Mouse (Mus musculus) limb, embryonic 11.5 days (tissue): ENCODE measurements around the gene Pmvk. TPM values are rescaled to one million over a fixed set of nuclear protein-coding genes. Genes with fewer than 3 reads are reported as not detected.

Experiments used
- ATAC-seq: fragments of 200-750 bp; cut with Nextera tagmentation; 2 replicates; pipeline ENCODE4 v1.8.0; 2017; ENCODE audit warnings: low read depth; ENCODE audit not compliant: insufficient number of reproducible peaks, low FRiP score, low TSS enrichment
- DNase-seq: peaks from one replicate; pipeline ENCODE4 v3.0.0-alpha.2; 2015; ENCODE audit warnings: low spot score
- H3K27ac ChIP-seq: fragments of 300-500 bp; sonication (generic); replicated peaks from 2 replicates; pipeline ENCODE4 v1.5.1; 2014; ENCODE audit warnings: low read depth, mild to moderate bottlenecking, low read length
- H3K27me3 ChIP-seq: fragments of 300-500 bp; sonication (generic); 2 replicates; pipeline ENCODE4 v1.6.1; 2014; ENCODE audit warnings: mild to moderate bottlenecking, low read length, mixed read lengths; ENCODE audit not compliant: control insufficient read depth, insufficient read depth
- H3K36me3 ChIP-seq: fragments of 300-500 bp; sonication (generic); 2 replicates; pipeline ENCODE4 v1.6.1; 2014; ENCODE audit warnings: mild to moderate bottlenecking, low read length, moderate library complexity, mixed read lengths; ENCODE audit not compliant: control insufficient read depth, insufficient read depth
- H3K4me1 ChIP-seq: fragments of 300-500 bp; sonication (generic); 2 replicates; pipeline ENCODE4 v1.6.1; 2014; ENCODE audit warnings: low read length, mixed read lengths; ENCODE audit not compliant: control insufficient read depth, insufficient read depth
- H3K4me2 ChIP-seq: fragments of 300-500 bp; sonication (generic); 2 replicates; pipeline ENCODE4 v1.6.1; 2014; ENCODE audit warnings: low read depth, mild to moderate bottlenecking, moderate library complexity; ENCODE audit not compliant: severe bottlenecking
- H3K4me3 ChIP-seq: fragments of 300-500 bp; sonication (generic); 2 replicates; pipeline ENCODE4 v1.5.1; 2014; ENCODE audit warnings: low read depth, low read length
- H3K9ac ChIP-seq: fragments of 300-500 bp; sonication (generic); 2 replicates; pipeline ENCODE4 v1.6.1; 2014; ENCODE audit warnings: mild to moderate bottlenecking, low read length
- H3K9me3 ChIP-seq: fragments of 300-500 bp; sonication (generic); 2 replicates; pipeline ENCODE4 v1.6.1; 2016; ENCODE audit warnings: low read length; ENCODE audit not compliant: control insufficient read depth
- WGBS: fragments of 180-500 bp; shearing (Covaris S2); extraction: QIAGEN DNeasy Blood & Tissue Kit; methylation state at CpG from one replicate; pipeline ENCODE4 v1.1.7; 2014; 5-methylcytosine and 5-hydroxymethylcytosine counted together
- polyA plus RNA-seq: library from polyadenylated mRNA; unstranded; fragments of >200 nt; fragmentation: Nextera tagmentation; extraction: Ambion mirVana; gene quantifications from 2 replicates; pipeline ENCODE4 v1.2.1, GENCODE M21; 2014

Pmvk gene
- polyA plus RNA-seq, 1 experiment from 2014 or later: 58.6 TPM

DNA sequence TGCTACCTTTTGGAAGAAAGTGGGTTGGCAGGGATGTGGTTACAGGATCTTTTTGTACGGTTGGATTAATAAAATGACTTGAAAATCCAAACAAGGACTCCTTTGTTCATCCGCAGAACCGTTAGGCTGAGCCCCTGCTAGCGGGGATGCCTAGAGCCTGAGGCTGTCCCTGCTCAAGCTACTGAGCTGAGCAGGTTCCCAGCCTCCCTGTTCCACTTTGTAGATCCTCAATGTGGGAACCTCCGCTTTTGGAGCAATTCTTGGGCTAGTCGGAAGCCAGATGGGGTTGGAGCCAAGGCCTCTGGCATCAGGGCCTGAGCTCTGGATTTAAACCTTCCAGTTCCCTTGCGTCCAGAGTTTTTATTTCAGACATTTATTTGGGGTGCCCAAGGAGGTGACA is 19.3 kb upstream of the Pmvk start:
- no peak overlapping the region for H3K4me2 ChIP-seq
- no peaks in the 10 kb centered on the region for H3K27me3 ChIP-seq
- H3K4me3 ChIP-seq: no peak overlapping the region
- H3K9me3 ChIP-seq: no peaks in the 10 kb centered on the region
- DNase-seq: no peak
- 77% methylated on average over 7 of the region's 7 CpGs for WGBS
- no peak for ATAC-seq
- H3K36me3 ChIP-seq: peaks cover 8% of the 10 kb centered on the region; the same call in 1 of the 2 replicates
- H3K4me1 ChIP-seq: peaks cover 15% of the 10 kb centered on the region
- H3K9ac ChIP-seq: no peak overlapping the region
- no peak overlapping the region; the same call in 1 of the 2 replicates for H3K27ac ChIP-seq

DNA sequence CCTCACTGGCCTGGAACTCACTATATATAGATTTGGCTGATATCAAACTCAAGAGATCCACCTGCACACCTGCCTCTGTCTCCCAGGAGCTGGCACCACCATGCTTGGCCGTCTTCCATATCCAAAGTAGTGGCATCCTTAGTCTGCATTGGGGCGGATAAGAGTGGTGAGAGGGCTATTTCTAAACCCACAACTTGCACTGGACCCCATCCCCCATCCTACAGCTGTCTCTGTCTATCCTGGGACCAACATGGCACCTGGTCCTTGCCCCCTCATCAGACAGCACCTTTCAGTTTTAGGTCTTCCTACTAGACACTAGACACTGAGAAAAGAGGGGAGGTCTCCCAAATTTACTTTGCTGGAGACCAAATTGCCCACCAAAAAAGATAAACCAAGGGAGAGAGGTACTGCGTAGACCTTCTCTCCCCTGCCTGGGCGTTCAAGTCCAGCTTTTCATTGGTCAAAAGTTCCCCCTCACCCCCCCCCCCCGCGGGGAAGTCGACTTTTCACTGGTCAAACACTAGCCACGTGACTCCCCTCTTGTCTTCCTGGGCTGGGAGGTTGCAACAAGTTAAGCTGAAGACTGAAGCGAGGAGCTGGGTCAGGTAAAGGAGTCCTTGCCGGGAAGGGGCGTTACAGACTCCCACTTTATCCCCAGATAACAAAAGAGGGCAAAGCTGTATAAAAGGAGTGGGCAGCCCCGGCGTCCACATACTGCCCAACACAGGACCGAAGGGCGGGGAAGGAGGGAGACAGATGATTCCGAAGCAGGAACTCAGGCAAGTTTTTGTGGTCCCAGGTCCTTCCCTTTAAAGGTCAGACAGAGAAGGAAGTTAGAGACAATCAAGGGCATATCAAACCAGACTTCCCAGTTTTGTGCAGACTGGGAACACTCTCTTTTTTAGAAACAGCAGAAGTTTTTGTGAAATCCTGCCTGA is 17.9 kb upstream of the Pmvk start, which contains the start of gene Pbxip1:
Pbxip1 (plus strand) TSS at position 531 of the 938 bp plus-strand sequence.
- Histone ChIP-seq H3K4me3 (peak within 1 kb of the TSS; percentile 44), H3K4me1 (peaks cover 9% of the 10 kb centered on the region), H3K9ac (peak within 1 kb of the TSS; percentile 55; the same call in 1 of the 2 replicates), H3K9me3 (no peaks in the 10 kb centered on the region), H3K27ac (0 out of 2 replicates have a peak within 1 kb of the TSS, but pooled peaks have one; percentile 0), H3K4me2 (peak within 1 kb of the TSS; percentile 53), H3K36me3 (peaks cover 8% of the 10 kb centered on the region; the same call in 1 of the 2 replicates), H3K27me3 (no peaks in the 10 kb centered on the region)
- peak; percentile 82 for ATAC-seq
- peak; percentile 77 for DNase-seq
- WGBS: 6% methylated on average over 16 of the region's 16 CpGs

DNA sequence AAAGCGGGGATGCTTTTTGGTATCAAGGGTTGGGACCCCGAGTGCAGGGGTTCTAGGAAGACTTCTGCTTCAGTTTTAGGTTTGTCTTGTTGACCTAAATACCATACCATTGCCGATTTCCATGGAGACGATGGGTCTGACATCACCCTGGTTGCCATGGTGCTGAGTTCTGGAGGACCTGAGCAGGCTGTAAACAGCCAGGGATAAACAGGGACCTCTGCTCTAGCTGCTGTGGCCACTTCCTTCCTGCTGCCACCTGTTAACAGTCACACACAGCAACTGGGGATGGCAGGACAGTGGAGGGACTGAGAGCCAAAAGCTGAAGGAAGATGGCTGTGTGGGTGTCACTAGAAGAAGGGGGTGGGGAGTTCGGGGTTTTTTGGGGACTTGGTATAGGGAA is 17.1 kb upstream of the Pmvk start:
- Histone ChIP-seq H3K4me3 (peak overlapping the region; percentile 44), H3K9ac (peak overlapping the region; percentile 28; the same call in 1 of the 2 replicates), H3K4me1 (peaks cover 8% of the 10 kb centered on the region), H3K27me3 (no peaks in the 10 kb centered on the region), H3K9me3 (no peaks in the 10 kb centered on the region), H3K4me2 (peak overlapping the region; percentile 53), H3K27ac (0 out of 2 replicates have a peak overlapping the region, but pooled peaks have one; percentile 0), H3K36me3 (peaks cover 8% of the 10 kb centered on the region; the same call in 1 of the 2 replicates)
- WGBS: 34% methylated on average over 5 of the region's 5 CpGs
- peak; percentile 46 for DNase-seq
- ATAC-seq: no peak

DNA sequence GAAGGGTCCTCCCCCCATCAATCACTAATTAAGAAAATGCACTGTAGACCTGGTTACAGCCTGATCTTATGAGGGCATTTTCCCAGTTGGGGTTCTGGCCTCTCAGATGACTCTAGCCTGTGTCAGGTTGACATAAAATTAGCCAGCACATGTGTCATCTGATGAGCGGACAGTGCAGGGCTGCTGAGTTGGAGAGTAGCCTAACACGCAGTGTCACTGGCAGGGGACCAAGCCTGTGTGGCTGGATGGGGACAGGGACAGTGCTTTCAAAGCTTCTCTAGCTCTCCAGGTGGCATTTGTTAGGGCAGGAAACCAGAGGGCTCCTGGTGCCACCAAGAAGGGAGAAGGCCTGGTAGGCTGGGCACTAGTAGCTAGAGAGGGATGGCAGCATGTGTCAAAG is 13.7 kb upstream of the Pmvk start:
- Histone ChIP-seq H3K36me3 (peaks cover 7% of the 10 kb centered on the region; the same call in 1 of the 2 replicates), H3K27me3 (no peaks in the 10 kb centered on the region), H3K4me2 (no peak overlapping the region), H3K27ac (no peak overlapping the region), H3K9me3 (no peaks in the 10 kb centered on the region), H3K4me1 (peaks cover 8% of the 10 kb centered on the region), H3K9ac (no peak overlapping the region), H3K4me3 (no peak overlapping the region)
- no peak for ATAC-seq
- 96% methylated on average over 2 of the region's 2 CpGs for WGBS
- DNase-seq: no peak

DNA sequence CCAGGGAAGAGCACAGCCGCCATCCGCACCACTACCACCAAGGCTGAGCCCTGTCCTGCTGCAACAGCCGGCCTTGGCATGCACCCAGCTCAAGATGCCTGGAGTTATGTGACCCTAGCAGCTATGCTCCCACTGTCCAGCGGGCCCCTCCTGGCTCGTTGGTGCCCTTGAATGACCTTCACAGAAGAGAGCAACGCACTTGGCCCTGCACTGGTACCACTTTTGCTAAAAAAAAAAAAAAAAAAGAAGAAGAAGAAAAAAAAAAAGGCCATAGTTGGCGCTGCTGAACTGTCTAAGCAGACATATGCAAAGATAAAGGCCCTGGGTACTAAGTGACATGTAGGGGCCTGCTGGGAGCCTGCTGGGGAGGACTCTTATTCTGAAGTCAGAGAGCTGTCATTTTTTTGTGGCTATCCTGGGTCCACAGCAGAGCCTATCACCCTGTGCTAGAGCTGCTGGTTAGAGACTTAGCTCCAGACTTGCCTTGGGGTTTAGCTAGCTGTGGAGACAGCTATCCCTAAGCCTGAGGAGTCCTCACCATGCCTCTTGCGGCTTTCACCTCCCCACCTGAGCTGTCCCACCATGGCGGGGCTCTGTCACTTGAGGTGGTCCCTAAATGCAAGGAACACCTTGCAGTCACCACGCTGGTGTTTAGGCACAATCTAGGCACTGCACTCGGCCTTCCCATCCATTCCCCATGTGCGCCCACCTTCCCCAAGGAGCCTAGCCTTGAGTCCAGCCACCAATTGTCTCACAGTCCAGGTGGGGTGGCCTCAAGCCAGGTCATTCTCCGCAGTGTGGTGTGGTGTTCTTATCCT is 5.4 kb upstream of the Pmvk start:
- Histone ChIP-seq H3K4me1 (no peaks in the 10 kb centered on the region), H3K9me3 (no peaks in the 10 kb centered on the region), H3K36me3 (0 out of 2 replicates have a peak, but pooled peaks cover 3% of the 10 kb centered on the region), H3K27ac (no peak overlapping the region), H3K4me3 (no peak overlapping the region), H3K27me3 (no peaks in the 10 kb centered on the region), H3K9ac (no peak overlapping the region), H3K4me2 (no peak overlapping the region)
- 74% methylated on average over 13 of the region's 13 CpGs for WGBS
- ATAC-seq (no peak), DNase-seq (no peak)

DNA sequence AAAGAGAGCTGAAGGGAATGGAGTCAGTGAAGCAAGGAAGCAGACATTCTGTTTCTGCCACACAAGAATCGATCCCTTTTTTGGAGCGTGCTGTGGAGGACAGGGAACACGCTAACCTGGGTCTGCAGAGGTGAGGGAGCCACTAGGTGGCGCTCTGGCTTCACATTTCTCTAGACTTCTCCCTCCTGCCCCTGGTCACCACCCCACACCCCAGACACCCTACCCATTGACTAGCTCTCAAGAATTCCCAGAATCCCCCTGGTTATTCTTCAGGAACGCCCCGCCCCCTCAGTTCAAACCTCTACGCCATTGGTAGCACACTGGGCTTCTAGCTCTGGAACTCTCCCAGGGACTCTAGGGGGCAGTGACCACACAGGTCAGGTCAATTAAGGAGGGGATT is 4.8 kb upstream of the Pmvk start:
- Histone ChIP-seq H3K9ac (no peak overlapping the region), H3K4me1 (no peaks in the 10 kb centered on the region), H3K27ac (no peak overlapping the region), H3K36me3 (0 out of 2 replicates have a peak, but pooled peaks cover 3% of the 10 kb centered on the region), H3K4me2 (no peak overlapping the region), H3K4me3 (no peak overlapping the region), H3K9me3 (no peaks in the 10 kb centered on the region), H3K27me3 (no peaks in the 10 kb centered on the region)
- DNase-seq: peak; percentile 77
- WGBS: 58% methylated on average over 7 of the region's 7 CpGs
- ATAC-seq: no peak; the same call in 1 of the 2 replicates

DNA sequence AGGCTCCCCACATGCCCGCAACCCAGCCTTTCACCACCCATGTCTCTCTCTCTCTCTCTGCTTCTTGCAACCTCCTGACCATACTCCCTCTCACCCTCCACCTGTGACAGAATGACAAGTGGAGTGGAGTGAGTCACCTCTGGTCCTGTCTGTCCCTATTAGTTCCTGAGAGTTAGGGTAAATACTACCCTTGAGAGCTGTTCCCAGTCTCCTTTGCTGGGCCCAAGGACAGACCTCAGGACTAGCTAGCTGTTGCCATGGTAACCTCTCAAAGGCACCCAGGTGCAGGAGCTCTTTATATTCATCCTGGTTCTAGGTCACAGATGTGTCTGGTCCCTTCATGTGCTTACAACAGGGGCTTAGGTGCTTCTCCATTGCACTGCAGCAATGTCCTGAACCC is 2.4 kb upstream of the Pmvk start:
- DNase-seq (no peak), ATAC-seq (no peak)
- 0 out of 2 replicates have a peak, but pooled peaks cover 2% of the 10 kb centered on the region for H3K4me1 ChIP-seq
- no peak overlapping the region for H3K27ac ChIP-seq
- no peak overlapping the region for H3K4me2 ChIP-seq
- no peak overlapping the region for H3K9ac ChIP-seq
- WGBS: 86% methylated on average over 1 of the region's 1 CpGs
- no peaks in the 10 kb centered on the region for H3K27me3 ChIP-seq
- H3K9me3 ChIP-seq: no peaks in the 10 kb centered on the region
- H3K4me3 ChIP-seq: no peak overlapping the region
- H3K36me3 ChIP-seq: no peaks in the 10 kb centered on the region

DNA sequence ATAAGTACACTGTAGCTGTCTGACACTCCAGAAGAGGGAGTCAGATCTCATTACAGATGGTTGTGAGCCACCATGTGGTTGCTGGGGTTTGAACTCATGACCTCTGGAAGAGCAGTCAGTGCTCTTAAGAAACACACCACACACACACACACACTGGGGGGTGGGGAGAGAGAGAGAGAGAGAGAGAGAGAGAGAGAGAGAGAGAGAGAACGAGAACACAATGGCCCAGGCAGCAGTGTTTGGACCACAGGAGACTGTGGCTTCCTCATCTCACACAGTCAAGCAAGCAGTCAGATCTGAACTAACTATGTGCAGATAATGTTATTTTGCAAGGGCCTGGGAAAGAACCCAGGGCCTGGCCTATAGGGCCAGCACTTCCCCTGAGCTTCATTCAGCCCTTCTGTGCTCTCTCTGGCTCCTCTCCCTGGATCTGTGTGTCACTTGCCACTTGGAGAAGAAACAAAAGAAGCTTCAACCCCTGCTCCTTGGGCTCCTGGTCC is 1.5 kb downstream of the Pmvk start:
- Histone ChIP-seq H3K36me3 (no peaks in the 10 kb centered on the region), H3K4me2 (no peak overlapping the region), H3K27ac (no peak overlapping the region), H3K9me3 (no peaks in the 10 kb centered on the region), H3K27me3 (no peaks in the 10 kb centered on the region), H3K9ac (no peak overlapping the region), H3K4me3 (no peak overlapping the region), H3K4me1 (0 out of 2 replicates have a peak, but pooled peaks cover 10% of the 10 kb centered on the region)
- ATAC-seq: no peak
- no peak for DNase-seq
- WGBS: 38% methylated on average over 1 of the region's 1 CpGs
